Mouse (Mus musculus): ENCODE data around the gene Plekha4.
"Not testable (repeated sequence)": the region's sequence is repeated elsewhere in the genome, so short reads cannot be mapped to it uniquely, and the experiment has no call there.

The Plekha4 gene

DNA sequence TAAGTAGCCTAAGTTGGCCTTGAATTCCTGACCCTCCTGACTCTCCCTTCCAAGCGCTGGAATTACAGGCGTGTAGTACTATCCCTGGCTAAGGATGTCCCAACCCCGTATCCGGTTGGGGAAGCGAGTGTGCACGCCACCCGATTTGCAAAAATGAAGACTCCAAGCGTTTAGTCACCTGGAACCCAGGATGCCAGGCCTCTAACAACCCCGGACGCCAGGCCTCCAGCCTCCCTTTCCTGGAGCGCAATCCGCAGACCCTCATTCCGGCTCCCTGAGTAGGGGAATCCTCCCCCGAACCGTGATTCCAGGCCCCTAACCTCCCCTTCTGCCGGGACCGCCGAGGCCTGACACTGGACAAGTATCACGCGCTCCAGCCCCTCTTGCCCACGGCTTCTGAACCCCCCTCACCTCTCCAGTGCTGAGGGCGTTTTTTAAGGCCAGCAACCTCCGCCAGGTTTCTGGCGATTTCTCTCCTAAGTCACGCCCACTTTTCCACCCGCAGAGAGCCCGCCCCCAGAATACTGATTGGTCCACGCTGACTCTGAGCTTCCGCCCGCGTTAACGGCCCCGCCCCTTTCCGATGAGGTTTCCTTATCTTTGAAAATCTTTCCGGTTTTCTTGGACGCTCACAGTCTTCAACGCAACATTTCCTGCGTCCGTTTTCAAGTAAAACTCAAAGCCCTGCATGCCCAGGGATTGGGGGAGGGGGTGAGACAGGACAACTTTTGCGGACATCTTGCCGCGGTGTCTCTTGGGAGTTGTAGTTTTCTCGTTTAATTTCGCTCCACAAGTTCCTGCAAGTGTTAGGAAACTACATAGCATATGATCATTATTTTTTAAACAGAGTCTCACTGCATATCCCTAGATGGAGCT is 16.0 kb upstream of the Plekha4 start, which contains the start of gene Nucb1:
Gene Nucb1 (minus strand): TSS at position 495 of the 876 bp plus-strand sequence.
- peak; percentile 96 to 97 for DNase-seq

DNA sequence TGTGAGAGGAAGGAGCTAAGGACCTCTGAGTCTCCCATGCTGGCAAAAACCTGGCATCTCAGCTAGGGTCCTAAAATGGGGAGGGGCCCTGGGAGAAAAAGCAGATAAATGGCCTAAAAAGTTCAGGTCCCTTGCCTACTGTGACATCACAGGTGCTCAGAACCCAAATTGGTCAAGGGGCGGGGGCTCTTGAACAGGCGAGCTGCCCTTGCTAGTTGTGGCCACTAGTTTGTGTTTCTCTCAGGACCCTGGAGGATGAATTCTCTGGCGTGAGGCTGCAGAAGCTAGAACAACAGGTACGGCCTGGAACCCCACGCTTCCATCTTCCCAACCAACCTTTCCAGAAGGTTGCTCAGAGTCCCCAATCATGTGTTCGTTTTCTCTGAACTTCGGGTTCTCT is 11.7 kb upstream of the Plekha4 start:
- no peak for DNase-seq

DNA sequence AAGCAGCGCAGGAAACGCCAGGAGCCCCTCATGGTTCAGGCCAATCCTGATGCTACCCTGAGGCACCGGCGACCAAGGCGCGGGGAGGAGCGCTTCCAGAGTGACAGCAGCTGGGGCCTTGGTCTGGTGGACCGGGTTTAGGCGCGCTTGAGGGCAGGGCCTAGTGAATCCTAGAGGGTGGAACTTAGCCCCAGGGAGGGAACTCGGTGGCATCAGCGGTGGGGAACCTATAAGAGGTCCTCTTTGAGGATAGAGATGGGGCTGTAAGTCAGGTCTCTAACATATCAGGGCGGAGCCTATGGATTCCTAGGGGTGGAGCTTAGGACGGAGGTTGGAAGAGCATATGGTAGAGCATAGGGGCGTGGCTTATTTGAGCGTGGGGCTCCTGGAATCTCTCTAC is 10.7 kb upstream of the Plekha4 start:
- DNase-seq: no peak

DNA sequence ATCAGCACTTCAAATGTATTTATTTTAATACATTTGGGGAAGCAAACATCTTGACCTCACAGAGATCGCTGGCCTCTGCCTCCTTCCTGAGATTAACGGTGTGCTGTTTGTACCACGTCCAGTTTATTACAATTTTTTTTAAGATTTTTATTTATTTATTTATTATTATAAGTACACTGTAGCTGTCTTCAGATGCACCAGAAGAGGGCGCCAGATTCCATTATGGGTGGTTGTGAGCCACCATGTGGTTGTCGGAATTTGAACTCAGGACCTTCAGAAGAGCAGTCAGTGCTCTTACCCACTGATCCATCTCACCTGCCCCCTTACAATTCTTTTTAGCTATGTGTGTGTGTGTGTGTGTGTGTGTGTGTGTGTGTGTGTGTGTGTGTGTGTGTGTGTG is 9.3 kb upstream of the Plekha4 start:
- not testable (repeated sequence) for DNase-seq

DNA sequence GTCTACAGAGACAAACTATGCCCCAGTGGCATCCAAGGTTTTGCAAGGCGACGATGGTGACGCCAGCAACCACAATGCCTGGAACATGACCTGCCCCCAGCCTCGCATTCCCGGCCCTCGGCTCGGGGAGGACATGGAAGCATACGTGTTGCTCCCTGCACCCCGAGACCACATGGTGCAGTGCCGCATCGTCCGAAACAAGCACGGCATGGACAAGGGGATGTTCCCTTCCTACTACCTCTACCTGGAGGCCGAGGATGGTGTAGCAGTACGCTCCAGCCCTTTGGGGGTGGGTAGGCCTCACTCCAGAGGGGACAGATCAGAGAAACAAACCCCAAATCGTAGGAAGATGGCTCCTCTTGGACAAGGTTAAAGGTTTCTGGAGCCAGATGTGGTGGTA is 7.5 kb upstream of the Plekha4 start:
- DNase-seq: no peak

DNA sequence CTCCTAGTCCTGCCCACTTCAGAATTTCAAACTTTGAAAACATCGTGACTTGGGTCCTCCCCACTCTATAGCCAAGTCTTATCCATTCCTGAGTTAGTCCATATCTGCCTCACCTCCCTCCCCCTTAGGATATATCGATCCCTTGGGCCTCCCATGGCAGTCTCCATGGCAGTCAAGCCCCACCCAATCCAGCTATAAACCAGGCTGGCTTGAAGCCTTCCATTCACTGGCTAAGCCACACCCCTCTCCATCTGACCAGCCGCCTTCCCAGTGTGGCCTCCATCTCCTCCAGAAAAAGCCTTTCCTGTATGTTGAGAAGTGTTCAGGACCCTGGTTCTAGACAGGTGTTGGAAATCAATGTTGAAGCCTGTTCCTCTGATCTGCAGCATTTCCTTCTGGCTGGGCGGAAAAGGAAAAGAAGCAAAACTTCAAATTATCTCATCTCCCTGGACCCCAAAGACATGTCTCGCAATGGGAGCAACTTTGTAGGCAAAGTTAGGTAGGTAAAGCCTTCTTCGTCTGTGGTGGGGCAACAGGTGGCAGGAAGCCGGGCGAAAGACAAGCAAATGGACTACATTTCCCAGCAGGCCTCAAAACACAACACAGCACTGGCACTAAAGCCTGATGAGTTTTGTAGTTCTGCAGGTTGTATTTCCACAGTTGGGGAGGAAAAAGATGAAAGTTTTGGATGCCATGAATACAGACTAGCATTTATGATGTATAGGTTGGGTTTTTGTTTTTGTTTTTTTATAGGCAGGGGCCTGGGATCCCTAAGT is 6.6 kb upstream of the Plekha4 start:
- no peak for DNase-seq

DNA sequence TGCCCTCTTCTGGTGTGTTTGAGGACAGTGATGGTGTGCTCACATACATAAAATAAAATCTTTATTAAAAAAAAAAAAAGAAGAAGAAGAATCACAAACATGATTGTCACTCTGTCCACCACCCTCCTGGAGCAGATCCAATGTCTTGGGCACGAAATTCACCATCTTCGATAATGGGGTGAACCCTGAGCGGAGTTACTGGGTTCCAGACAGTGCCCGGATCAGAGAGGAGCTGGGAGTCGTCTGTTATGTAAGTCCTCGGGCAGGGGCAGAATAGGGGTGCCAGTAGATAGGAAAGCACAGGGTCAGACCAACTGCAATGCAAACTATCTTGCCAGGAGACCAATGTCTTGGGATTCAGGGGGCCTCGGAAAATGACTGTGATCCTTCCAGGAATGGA is 5.5 kb upstream of the Plekha4 start:
- DNase-seq: no peak

DNA sequence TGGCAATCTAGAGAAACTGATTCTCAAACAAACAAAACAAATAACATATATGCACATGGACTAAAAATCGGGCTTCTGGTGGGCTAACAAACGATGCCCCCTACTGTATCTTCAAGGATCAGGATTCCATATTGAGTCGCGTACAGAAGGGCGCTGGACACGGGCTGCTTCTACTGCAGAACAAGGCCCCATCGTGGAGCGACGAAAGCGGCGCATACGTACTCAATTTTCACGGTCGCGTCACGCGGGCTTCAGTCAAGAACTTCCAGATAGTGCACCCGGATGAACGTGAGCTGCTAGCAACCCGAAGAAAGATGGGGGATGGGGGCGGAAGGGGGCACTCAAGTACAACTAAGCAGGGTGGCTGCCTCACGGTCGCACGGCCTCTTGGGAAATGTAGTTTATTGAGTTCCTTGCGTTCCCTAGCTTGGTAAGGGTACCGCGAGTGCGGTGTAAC is 4.4 kb upstream of the Plekha4 start:
- peak; percentile 90 to 93 for DNase-seq

DNA sequence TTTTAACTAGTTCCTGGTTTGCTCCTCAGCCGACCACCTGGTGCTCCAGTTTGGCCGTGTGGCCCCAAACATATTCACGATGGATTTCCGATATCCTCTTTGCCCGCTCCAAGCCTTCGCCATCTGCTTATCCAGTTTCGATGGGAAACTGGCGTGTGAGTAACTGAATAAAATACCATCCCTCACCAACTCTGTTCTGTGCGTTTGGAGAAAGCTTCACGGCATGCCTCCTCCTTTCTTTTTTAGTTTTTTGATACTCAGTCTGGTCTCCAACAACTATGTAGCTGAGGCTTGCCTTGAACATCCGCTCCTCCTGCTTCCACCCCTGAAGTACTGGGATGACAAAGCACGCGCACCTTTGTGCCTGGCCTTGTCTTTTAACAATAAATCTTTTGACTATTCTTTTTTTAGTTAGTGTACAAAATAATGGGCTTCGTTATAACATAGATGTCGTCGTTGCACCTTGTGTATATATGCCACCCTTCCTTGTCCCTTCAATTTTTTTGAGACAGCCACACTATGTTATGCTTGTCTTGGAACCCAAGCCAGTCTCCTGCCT is 3.9 kb upstream of the Plekha4 start:
- no peak for DNase-seq

DNA sequence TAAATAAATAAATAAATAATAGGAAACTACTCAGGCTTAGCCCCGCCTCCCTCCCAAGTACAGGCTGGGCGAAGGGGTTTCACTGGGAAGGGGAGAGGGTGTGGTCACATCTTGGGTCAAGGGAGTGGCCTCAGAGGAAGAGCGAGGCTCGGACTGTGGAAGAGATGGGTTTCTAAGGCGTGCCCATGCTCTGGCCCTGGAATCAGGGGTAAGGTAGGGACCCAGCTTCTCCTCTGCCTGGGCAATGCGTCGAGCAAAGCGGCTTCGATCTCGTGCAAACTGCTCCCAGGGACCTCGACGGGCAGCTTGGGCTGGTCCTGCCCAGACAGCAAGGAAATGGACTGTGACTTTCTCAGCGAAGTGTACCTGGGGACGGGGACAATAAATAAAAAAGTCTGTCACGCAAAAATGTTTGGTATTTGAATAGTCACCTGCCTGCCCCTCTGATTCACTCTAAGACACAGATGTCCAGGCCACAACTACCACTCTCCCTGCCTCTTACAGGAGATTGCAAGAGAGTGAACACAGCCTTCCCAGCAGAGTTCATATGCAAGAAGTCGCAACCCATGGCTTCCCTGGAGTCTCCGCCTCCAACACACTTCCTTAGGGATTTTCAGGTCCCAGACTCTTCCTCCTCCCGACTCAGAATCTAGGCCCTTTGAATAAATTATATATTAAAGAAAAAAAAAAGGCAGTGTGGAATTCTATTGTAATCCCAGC is 3.0 kb upstream of the Plekha4 start:
- DNase-seq: no peak

DNA sequence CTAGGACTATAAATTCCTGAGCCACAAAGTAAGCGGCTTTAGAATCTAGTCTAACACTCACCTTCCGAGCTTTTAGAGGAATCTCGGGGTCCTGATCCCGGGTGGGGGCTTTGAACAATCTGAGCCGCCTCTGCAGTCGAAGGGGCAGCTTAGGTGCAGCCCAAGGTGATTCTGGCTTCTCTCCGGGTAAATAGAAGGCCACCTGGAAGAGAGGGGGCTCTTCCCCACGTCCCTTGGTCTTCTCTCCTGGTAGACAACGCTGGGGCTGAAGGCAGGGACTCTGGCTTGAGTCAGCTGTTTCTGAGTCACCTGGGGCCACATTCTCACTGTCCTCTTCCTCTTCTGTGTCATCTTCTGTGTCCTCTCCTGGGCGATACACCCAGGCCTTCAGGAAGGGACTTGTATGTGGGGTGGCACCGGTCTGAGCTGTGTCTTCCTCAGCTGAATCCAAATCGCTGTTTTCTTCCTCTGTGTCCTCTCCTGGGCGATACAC is 2.4 kb upstream of the Plekha4 start:
- DNase-seq: no peak

DNA sequence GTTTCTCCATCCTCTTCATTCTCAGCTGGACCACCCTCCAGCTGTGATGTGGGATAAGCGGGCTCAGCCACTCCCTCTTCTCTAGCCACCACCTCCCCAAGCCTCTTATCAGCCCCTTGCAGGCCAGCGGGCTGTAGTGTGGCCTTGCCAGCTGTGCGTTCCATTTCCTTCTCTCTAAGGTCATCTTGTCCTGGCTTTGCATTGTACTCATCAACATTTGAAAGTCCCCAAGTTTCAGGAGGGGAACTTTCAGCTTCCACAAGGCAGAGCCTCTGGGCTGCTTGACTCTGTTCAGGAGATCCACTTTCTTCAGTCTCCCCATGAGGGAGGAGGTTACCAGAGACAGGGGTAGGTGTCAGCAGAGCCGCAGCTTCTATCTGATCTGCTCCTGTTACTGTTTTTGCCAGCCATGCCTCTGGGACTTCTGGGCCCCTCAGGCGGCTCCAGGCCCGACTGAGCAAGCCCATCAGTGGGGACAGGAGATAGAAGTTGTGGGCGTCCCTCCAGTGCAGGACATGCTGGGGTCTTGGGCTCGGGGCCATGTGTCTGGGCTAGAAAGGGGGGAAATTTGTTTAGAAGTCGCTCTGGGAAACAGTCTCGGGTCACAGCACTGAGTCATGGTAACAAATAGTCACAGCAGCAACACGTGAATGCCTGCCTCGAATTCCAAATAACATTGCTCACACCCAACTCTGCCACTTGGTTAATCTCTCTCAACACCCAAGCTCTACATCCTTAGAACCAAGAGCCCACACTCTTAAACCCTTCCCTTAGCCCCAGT is 1.1 kb upstream of the Plekha4 start:
- DNase-seq: peak; percentile 60 to 64

DNA sequence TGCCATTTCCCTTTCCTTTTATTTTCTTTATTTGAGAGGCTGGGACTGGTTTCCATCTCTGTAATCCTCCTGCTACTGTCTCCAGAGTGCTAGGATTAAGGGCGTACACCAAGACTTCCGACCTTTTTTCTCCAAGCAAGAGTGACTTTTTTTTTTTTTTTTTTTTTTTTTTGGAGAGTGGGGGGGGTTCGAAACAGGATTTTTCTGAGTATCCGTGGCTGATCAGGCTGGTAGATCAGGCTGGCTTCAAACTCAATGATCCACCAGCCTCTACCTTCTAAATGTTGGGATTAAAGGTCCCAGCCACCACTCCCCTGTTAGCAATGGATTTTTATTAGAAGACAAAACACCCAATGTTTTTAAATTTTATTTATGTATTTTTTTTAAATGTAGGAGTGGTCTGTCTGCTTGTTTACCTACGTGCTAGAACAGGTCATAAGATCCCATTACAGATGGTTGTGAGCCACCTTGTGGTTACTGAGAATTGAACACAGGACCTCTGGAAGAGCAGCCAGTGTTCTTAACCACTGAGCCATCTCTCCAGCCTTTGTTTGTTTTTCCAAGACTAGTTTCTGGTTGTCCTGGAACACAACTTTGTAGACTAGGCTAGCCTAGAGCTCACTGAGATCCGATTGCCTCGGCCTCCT is 467 bp downstream of the Plekha4 start:
- peak in 1 of 2 experiments; percentile 54 for DNase-seq

DNA sequence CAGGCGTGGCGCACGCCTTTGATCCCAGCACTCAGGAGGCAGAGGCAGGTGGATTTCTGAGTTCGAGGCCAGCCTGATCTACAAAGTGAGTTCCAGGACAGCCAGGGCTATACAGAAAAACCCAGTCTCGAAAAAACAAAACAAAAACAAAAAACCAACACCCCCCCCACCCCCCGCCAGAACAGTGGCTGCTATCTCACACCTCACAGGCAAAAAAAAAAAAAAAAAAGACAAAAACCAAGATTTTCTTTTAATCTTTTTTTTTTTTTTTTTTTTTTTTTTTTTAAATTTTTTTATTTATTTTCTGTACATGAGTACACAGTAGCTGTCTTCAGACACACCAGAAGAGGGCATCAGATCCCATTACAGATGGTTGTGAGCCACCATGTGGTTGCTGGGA is 1.0 kb downstream of the Plekha4 start:
- DNase-seq: not testable (repeated sequence)

DNA sequence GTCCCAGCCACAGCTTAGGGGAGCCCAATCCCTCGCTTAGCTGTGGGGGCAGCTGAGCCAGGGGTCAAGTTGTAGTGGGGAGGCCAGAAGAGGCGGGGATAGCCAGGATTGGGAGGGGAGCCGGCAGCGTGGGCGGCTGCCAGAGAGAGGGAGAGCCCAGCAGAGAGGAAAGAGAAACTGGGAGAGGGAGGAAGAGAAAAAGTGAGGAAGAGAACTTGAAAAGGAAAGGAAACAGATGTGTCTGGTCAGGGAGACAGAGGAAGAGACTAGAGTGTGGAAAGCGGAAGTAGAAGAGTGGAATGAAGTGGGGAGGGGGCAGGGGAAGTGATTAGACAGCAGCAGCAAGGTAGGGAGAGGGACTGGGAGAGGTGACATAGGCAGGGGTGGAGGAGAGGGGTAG is 3.3 kb downstream of the Plekha4 start:
- DNase-seq: no peak

DNA sequence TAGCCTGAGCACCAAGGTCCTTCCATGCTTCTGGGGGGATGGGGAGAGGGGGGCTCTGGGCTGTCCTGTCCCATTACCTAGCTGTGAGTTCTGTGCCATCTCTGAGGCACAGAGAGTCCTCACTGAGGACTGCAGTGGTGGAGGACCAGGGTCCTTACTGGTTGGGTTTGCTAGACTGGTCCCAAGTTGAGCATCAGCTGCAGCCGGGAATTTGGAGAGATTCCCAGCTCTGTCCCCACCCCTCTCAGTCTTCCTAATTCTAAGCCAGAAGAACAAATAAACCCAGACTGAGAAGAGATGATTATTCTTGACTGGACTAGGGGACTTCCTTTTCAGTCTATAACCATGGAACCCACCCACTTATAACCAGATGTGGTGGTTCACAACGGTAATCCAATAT is 4.5 kb downstream of the Plekha4 start:
- DNase-seq: no peak

DNA sequence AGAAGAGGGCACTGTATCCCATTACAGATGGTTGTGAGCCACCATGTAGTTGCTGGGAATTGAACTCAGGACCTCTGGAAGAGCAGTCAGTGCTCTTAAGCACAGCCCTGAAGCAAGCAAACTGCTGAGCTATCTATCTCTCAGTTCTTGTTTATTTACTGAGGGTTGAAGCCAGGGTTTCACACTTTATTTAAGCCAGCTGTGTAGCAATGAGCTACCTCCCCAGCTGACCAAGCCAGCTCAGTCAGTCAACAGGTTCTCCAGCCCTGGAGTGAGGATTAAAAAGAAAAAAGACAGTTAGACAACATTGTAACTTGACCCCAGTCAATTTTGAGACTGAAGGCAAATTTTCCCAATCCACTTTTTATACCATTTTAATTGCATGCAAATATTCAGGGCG is 9.5 kb downstream of the Plekha4 start:
- DNase-seq: no peak

DNA sequence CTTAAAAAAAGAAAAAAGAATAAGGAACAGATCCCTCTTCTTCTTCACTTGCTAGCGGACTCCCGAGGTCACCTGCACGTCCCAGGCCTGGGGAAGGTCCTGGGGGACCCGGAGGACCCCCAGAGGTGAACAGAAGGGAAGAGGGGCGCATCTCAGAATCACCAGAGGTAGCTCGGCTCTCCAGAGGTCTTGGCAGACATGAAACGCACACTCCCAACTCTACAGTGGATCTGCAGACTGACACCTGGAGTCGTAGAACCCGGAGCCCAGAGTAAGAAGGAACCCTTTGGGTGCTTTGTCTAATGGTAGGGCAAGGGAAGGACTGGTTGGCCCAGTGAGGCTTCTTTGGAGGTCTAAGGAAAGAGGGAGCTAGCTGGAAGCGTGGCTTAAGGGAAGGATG is 11.5 kb downstream of the Plekha4 start:
- no peak for DNase-seq

DNA sequence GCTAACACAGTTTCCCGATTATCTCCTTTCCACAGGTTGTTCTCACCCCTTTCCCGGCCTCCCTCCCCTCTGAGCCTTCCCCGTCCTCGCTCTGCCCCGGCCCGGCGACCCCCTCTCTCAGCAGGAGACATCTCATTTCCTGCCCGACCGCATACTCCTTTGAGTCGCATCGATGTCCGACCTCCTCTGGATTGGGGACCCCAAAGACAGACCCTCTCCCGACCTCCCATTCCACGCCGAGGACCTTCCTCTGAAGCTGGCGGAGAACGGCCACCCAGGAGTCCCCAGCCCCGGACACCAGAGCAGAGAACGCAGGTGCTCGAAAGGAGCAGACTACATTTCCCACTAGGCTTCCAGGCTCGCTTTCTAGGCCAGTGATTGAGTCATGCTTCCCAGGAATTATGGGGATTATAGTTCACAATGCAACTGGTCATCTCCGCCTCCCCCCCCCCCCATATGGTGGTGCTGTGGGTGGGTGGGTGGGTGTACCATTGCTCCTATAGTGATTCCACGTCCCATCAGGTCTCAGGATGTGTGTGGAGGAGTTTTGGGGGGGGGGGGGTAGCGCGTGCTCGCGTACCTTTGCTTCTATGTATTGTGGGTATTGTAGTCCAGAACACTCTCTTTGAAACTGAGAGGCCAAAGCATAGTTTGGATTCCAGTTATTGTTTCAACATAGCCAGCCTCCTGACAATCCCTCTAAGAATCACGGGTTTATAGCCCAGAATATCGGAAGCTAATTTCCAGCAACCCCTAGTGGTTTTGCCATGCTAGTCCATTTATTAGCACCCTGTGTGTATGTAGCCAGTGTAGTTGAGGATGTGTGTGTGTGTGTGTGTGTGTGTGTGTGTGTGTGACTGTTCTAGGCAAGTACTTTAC is 12.3 kb downstream of the Plekha4 start:
- DNase-seq: peak; percentile 51 to 71

DNA sequence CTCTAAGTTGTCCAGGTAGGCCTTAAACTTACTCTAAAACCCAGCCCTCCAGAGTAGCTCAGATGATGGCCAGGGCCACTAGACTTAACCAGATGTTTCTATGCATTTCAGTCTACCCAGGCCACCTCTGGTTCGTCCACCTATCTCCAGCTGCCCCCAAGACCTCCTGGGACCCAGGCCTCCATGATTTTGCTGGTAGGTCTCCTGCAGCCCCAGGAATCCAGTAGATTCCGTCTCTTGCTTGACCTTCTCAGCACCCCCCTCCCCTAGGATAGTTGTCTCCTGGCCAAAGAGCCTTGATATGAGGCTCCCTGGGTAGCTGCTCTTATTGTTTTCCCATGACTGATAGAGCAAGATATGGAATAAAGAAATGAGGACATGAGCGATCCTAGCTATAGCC is 13.0 kb downstream of the Plekha4 start:
- DNase-seq: no peak
